Mouse (Mus musculus): ENCODE measurements at regions not wholly inside any gene's neighbourhood (a gene's known extent, or its start where the extent isn't known, plus 50 kb on each side); places are given as distances from the start of the nearest gene placed in this dataset.

- intact Hi-C loops (cut with DNase I) = no loop called here
- DNase-seq = no peak
Observed at GRCm38 (mm10) chr15:21780040-21780439, 768.8 kb upstream of the Cdh18 start.

DNA sequence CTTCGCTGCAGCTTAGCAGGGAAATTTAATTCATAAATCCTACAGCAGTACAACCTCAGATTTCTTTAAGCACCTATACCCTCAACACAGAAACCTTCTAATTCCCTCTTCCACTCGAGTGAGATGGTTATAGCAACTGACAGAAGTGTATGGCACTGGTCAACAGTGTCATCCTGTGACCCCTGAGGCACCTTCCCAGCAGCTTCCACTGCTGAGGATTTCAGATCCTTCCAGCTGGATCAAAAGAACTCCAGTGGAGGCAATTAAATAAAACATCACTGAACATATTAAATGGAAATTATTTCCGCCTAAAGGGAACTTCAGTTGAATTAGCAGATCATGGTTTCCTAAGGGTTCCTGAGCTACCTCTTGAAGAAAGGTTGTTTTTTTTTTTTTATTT is 768.1 kb upstream of the Cdh18 start:
- intact Hi-C loops (cut with DNase I) = no loop called here
- DNase-seq = peak; percentile 18
